Mouse (Mus musculus): Measurements from ENCODE around the gene Zscan4b.
"Not testable (repeated sequence)": the region's sequence is repeated elsewhere in the genome, so short reads cannot be mapped to it uniquely, and the experiment has no call there.

The Zscan4b gene

DNA sequence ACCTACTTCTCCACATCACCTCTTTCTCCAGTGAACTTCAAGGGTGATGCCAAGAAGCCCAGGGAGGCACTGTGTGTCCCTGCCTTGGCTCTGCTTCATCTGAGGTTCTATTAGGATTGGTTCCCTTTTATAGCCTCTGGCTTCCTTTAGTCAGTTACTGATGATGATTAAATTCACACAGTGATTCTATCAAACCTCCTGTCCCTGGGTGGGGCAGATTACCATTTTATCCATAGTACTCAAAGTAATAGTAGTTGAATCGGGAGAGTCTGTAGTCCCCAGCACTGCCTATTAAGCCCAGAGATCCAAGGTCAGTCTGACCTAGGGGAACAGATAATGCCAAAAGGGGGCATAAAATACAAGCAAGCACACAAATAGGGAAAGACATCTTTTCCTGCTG, at the start of gene Zscan4b:
Zscan4b (minus strand) TSS at position 101 of the 400 bp plus-strand sequence.
- not testable (repeated sequence) for DNase-seq

Data from cerebellum, adult 11-12 months (tissue).